Mouse (Mus musculus) c-Kit-positive CD71-positive TER-119-negative erythroid progenitor cells, embryonic 14.5 days (primary cell): Measurements from ENCODE around the gene Disp3.

Experiments
- DNase-seq: peaks from one replicate; pipeline ENCODE4 v3.0.0-alpha.2; 2013; ENCODE audit warnings: low read depth

The Disp3 gene

GRCm38 (mm10) chr4:148287476-148288054 lies at the start of gene Disp3:
Gene Disp3, minus strand, starts transcription at chr4:148287965.
- no peak for DNase-seq

GRCm38 (mm10) chr4:148330269-148330668 lies 42.5 kb upstream of the Disp3 start:
- DNase-seq, result no peak

DNA sequence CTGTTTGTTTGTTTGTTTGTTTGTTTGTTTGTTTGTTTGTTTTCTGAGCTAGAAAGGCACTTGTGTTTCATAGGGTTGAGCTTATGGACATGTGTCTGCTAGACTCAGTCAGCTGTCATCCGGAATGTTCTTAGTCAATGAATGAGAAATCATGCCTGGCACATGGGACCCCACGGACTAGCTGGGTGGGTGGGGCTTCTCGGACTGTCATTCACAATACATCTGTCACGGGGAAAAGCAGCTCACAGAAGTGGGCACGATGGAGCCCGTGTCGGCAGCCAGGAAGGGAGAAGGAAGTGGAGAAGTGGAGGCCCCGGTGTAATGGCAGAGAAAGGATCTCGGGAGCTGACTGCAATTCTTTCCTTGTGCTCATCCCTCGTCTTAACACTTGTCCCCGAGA lies 41.7 kb upstream of the Disp3 start:
- no peak for DNase-seq

GRCm38 (mm10) chr4:148328237-148328636 lies 40.5 kb upstream of the Disp3 start:
- no peak for DNase-seq

DNA sequence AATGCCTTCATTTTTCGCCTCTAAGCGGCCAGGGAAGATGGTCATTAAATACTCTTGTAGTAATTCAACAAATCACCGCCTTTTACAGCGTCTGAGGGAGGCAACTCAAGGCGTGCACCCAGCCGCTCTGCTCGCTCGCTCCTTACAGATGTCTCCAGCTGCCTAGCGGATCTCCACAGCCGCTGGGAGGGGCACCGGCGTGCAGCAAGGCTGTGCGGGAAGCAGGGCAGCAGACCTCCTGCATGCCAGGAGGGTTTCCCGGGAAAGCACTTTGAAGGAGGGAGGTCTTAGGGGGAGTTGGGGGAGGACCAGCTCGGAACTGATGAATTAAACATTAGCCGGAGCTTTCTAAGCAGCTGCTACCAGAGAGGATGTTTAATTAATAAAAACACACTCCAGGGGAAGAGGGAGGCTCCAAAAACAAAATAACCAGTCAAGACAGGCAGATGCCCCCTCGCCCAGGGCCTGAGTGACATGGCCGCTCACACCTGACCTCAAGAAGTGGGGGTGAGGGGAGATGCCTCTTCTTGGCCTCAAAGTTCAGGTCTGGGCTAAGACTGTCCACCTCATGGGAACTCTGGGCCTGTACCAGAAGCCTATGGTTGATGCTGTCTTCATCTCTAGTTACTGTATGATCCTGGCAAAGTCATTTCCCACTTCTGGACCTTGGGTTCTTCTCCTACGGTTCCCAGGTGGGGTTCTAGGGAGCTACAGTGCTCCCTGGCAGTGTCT lies 39.7 kb upstream of the Disp3 start:
- DNase-seq, result no peak

GRCm38 (mm10) chr4:148326791-148327190 lies 39.0 kb upstream of the Disp3 start:
- DNase-seq, result no peak

- no peak for DNase-seq
Measured at GRCm38 (mm10) chr4:148325951-148326350, 38.2 kb upstream of the Disp3 start.

DNA sequence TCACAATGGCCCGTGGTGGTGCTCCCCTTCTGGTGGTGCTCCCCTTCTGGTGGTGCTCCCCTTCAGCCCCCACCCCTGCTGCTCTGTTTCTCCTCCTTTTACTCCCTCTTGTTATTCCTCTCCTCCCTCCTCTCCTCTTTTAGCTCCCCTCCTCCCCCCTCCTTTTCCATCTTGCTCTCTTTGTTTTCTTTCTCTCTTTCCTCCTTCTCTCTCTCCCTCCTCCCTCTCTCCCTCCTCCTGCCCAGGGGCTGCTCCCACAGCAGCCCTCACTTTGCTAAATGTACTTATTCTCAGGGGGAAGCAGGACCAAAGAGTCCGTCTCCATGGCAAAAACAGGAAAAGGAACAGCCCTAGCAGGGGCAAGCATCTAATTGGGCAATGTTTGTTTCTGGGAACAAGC lies 37.3 kb upstream of the Disp3 start:
- DNase-seq, result no peak

DNA sequence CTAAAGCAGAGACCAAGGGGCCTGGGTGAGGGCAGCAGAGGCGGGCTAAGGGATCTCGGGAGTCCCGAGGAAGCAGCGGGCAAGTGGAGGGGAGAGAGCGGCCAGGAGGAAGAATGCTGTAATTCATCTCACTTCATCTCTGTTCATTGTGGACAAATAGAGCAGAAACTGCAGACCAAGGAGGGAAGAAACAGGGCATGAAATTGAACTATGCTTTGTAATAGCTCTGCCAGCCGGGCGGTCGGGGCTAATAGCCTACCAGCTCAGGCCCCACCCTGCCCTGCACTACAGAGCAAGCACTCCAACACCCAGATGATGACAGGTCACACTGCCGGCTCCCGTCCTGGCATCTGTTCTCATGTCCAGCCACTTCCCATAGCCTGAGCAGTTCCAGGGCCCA lies 34.4 kb upstream of the Disp3 start:
- no peak for DNase-seq

DNA sequence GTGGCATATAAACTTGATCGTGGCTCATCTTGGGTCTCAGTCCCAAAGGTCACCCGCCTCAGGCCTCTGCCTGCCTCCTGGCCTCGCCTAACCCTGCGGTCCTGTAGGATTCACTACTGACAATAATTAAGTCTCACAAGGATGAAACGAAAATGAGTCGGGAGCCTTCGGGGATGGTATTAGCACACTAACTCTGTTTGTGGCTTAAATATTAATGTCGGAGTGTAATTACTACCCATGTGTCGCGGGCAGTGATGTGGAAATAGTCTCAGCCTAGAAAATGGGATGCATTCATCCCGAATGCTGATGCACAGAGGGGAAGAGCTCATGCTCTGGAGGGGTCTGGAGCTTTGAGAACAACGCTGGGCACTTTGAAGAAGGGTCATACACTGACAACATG lies 31.6 kb upstream of the Disp3 start:
- no peak for DNase-seq

GRCm38 (mm10) chr4:148315377-148316175 lies 27.8 kb upstream of the Disp3 start:
- DNase-seq, result no peak

GRCm38 (mm10) chr4:148314396-148314795 lies 26.6 kb upstream of the Disp3 start:
- DNase-seq, result no peak

GRCm38 (mm10) chr4:148313601-148314000 lies 25.8 kb upstream of the Disp3 start:
- DNase-seq, result no peak

DNA sequence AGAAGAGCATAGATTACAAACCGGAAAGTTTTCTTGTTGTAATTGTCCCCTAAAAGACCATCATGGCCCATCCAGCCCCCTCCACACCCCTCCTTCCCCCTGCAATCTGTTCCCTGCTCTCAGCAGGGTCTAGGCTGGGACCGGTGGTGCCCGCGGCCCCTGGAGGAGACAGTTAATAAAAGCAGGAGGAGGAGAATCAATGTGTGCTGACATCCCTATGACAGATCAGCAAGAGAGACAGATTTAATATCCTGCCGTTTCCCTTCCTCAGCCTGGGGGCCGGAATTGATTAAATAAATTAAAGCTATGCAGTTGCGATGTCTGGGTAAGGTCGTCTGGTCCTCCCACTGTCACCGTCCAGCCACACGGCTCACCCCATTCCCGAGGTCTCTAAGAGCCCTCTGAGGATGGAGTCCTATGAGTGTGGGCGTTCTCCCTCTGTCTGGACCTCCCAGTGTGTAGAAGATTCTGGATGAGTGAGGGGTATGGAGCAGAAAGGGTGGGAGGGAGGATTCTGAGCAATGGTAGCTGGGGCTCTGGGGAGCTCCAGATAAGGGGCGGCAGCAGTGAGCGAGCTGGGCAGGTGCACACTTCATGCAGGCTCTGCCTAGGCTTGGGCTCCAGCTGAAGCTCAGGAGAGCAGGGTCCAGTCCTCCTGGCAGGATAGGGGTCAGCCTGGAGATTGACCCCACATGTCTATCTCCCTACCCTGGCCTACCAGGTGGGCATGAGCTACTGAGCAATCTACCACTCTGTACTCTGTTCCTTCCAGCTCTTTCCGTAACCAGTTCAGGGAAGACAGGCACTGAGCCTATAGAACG lies 24.7 kb upstream of the Disp3 start:
- DNase-seq, result no peak

DNA sequence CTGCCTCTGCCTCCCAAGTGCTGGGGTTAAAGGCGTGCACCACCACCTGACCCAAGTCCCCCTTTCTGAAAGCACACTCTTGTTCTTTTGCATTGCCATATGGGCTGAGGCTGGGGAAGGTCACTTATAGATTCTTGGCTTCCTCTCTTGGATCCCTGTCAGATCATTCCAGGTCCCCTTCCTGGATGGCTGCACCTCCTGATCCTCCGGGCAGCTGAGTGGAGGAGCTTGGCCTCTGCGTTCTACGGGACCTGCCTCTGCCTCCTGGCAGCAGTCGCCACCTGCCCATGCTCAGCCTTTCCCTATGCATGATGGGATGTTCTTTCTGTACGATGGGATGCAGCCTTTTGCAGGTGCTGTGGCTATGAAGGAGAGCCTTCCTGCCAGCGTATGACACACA lies 23.1 kb upstream of the Disp3 start:
- no peak for DNase-seq

DNA sequence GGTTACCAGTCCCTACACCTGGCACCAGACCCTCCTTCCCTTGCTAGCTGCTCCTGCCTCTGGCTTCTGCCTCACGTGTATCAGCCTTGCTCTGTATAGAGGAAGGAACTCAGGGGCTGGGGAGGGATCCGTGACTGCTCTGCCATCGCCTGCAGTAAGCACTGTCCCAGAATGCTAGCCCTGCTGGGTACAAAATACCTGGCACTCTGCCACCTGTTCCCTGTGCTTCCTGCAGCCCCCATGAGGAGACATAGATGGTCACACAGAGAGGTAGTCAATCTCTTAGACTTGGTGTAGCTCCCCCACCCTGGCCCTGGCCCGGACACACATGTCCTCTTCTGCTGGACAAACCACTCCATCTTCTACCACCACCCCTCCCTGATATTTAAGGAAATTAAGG lies 22.4 kb upstream of the Disp3 start:
- no peak for DNase-seq

GRCm38 (mm10) chr4:148306406-148307083 lies 18.8 kb upstream of the Disp3 start:
- no peak for DNase-seq

GRCm38 (mm10) chr4:148298720-148299119 lies 11.0 kb upstream of the Disp3 start:
- DNase-seq, result no peak

DNA sequence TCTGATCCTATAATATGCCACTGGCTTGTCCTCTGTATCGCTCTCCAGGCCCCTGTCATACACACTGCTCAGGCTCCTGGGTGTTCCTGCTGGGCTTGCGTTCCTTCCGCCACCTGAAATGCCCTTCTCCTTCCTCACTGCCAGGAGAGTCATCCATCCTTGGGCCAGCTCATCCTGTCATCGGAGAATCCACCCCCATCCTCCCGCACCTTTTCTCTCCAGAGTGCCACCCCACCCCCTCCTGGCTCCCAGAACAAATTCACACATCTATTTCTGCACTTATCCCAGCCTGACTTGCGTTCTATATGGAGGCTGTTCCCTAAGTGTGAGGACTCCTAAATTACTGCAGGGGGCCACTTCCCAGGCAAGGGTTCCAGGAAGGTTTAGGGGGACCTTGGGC lies 9.9 kb upstream of the Disp3 start:
- DNase-seq, result no peak

DNA sequence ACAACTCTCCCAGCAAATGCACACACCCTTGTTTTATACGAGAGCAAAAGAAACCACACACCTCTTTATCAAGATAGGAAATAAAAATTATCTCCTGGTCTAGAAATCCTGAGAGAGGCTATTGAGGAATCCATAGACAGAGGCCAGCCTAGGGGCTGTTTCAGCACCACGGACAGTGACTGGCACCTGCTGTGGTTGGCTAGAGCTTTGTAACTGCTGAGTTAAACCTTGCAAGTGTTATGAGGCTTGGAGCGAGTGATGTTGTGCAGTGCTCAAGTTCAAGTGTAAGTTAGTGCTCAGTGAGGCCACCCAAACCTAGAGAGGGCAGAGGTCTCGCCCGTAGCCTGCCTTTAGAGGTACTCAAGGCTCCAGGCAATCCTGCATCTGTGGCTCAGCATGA lies 5.6 kb upstream of the Disp3 start:
- peak; percentile 32 for DNase-seq

DNA sequence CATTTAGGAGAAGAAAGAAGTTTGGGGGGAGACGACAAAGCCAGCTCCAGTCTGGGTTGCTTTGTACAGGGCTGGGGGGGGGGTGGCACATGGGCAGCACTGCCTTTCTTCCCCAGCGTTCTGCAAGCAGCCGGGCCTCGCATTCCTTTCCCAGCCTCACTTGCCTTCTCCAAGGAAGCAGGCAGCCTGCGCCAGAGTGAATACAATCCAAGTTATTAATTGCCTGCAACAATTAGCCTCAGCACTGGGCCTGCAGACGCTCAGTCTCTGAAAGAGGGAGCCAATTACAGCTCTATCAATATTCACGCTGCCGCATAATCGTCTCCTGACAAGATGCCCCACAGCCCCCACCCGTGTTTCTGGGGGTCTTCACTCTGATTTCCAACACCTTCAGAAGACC lies 4.1 kb upstream of the Disp3 start:
- no peak for DNase-seq

GRCm38 (mm10) chr4:148291080-148291479 lies 3.3 kb upstream of the Disp3 start:
- no peak for DNase-seq
